Mouse (Mus musculus) c-Kit-positive CD71-positive TER-119-positive erythroid progenitor cells, embryonic 14.5 days (primary cell): ENCODE measurements around the gene Hmcn1.
A peak's percentile ranks its signal among the peaks of the same experiment; 100 is the strongest.

ENCODE experiments used
- DNase-seq: peaks from one replicate; pipeline ENCODE4 v3.0.0-alpha.2; 2013; ENCODE audit warnings: low spot score

Hmcn1 gene

DNA sequence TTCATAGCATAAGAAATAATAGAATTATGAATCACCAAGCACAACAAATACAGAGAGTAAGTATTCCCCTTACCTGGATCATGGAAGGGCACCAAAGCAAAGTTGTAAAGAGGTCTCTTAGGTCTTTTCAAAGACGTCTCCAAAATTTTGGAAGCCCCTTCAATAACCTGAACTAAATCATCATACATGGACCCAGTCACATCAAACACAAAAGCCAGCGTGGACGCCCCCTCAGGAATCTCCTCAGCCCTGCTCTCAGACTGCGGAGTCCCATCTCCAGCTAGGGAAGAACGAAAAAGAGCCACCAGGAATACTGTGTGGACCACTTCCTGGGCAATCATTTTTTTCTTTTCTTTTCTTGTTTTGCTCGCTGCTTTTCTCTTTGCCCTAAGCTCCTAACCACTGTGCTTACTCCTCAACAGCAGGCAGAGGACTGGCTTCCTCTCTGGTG lies 499 bp downstream of the Hmcn1 start:
- DNase-seq = no peak

DNA sequence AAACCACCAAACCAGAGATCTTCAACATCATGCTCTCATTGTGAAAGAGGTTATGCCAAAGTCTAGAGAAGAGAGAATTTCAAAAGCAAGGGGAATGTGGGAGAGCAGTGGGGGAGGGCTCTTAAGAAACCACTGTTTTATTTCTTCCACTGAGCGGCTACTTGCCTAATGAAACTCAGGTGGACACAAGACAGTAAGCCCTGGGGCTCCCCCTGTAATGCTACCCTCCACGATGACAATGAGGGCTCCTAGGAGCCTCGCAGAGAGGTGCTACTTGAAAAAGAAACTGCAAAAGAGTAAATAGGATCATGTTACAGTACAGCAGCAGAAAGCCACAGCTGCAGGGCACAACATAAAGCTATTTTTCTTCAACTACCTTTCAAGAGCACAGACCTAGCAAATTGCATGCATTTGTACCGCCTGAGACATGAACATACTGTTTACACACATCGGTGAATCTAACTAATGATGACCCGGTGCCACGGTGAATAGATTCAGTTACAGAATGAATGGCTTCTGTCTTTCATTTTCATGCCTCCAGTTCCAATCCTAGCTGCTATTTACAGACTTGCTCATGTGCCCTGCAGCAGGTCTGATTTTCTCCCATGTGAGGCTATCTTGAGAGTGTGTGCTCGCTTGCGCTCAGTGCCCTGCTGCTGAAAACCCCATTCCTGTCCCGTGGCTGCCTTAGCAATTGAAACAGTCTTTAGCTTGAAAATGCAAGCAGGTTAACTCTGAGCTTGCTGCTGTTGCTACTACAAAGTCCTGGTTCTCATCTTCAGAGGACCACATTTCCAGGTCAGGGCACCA lies 1.3 kb downstream of the Hmcn1 start:
- DNase-seq = no peak

DNA sequence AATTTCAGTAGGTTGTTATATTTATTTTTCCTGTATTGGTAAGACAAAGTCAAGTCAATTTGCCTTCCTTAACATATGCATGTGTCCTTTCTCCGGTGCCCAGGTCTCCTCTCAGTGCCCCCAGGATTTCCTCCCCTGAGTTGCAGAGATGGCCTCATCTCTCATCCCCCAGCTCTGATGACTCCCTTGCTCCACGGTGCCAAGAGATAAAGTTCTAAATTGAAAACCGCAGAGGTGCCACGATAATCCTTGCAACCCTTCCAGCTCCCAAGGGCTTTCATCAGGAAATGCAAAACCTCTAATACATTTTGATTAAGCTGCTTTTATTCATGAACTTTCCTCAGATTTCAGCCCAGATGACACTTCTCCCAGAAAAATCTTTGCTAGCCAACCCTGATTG lies 8.3 kb downstream of the Hmcn1 start:
- no peak for DNase-seq

DNA sequence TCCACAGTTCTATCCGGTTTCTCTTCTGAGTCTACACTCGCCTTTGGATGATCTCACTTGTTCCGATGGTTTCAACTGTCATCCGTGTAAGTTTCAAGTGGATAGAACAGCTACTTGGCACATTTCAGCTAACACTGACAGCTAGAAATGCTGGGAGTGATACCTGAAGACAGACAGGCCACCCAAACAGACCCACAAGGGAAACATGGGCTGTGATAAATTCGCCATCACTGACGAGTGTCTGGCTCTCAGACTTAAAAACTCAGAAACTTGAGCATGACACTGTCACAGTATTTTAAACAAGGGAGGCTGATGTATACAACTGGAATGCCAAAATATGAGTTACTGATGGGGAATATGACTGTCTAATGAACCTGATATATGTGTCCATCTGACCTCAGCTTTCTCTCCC lies 9.1 kb downstream of the Hmcn1 start:
- no peak for DNase-seq

DNA sequence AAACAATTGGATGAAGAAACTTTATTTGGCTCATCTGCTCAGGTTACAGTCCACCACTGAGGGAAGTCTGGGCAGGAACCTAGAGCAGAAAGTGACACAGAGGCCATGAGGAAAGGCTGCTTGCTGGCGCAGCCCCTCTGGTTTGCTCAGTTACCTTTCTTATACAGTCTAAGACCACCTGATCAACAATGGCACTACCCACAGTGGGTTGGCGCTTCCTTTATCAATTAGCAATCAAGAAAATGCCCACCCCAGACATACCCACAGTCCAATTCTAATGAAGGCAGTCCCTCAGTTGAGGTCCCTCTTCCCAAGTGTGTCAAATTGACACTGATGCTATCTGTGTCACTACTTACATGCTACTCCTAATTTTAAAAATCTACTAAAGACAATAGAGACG lies 14.6 kb downstream of the Hmcn1 start:
- DNase-seq = no peak

DNA sequence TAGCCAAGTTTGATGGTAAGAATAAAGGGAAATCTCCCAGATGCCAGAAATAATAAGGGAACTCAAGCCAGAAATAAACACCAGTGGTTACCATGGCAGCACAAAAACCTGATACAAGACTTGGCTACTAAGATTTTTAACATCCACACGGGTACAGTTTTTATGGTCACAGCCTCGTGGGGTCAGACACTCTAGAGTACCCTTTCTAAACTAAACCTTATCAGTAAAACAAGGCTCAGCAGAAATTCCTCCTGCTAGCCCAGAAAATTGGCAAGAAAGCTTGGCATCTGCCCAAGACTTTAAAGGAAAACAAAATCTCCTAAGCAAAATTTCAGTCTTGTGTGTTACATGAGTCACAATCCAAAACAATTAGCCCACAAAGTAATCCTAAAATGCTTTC lies 17.0 kb downstream of the Hmcn1 start:
- DNase-seq = no peak

DNA sequence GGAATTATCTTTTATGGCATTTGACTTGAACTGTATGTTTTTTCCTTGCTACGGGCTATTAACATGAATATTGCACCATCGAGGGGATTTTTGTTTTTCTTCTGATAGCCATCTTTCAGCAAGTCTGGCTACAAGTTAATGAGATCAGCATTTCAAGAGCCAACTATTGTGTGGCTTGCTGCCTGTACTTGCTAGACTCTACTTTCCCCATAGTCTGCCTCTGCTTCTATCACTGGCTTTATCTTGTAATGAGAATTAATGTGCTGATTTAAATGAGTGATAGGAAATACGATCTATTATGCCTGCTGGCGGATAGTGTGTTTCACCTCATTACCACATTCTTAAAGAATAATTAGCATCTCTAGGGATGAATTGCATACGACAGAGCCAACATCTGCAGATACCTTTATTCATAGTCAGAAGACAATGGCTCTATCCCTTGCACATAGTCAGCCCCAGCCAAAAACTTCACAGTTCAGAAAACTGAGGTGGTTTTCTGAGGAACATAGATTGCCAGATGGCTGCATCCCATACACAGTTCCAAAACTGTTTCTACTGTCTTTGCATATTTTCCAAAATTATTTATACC lies 33.7 kb downstream of the Hmcn1 start:
- no peak for DNase-seq

DNA sequence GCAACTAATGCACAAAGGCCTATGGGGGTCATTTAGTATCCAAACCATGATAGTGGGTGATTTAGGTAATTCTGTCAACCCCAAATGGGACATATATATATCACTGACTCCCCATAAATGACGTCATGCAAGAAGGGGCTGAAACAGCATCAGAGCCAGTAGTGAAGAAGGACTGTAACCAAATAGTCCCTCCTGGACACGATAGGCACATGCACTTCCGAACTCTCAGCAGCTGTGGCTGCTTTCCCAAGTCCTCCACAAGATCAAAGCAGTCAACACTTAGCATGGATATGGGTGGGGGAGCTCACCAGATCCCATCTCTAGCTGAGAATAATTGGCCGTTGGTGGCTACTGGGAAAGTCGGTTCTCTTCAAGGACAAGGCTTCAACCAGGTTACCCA lies 42.2 kb downstream of the Hmcn1 start:
- no peak for DNase-seq

DNA sequence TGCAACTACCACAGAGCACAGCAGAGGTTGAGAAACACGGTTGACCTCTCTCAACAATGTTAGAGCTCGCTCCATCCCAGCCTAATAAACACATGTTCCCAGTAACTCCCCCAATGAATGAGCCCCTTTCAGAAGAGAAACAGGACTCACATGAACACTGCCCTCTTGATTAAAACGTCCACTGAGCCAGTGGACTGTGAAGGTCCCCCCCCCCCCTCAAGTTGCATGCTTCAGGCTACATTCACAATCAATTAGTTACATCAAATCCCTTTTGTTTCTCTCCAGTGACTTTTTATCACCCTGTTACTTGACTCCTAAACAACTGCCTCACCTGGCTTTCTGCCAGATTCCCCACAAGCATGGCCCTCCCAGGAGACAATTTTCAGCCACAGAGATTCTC lies 43.2 kb downstream of the Hmcn1 start:
- DNase-seq = no peak

DNA sequence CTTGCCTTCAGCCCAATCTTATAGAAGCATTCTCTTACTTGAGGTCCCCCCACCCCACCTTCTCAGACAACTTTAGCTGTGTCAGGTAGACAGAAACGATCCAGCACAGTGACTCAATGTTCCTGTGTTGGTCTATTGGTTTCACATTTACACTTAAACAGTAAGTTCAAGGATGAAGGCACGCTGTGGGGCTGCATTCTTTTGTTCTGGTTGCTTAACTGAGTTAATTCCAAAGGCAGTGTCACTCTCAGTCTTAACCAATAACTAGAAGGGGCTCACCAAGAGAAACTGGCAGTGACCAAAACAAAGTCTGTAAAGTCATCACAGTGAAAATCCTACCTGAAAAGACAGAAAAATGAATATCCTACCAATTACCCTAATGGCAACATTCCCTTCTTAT lies 44.3 kb downstream of the Hmcn1 start:
- DNase-seq = no peak

DNA sequence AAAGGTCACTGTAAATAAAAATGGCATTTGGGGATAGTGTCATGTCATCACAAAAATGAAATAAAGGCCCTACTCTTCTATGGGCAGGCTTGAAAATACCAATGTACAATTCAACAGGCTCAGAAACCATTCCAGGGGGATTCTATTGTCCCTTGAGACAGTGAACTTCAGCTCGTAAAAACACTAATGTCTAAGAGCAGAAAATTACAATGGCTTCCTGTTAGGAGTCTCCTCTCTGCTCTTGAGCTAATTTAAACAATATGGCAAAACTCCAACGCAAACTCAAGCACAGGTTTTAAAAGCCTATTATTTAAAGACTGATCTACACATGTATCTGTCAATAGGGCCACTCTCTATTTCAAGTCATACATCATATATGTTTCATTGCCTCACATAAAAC lies 49.6 kb downstream of the Hmcn1 start:
- no peak for DNase-seq

DNA sequence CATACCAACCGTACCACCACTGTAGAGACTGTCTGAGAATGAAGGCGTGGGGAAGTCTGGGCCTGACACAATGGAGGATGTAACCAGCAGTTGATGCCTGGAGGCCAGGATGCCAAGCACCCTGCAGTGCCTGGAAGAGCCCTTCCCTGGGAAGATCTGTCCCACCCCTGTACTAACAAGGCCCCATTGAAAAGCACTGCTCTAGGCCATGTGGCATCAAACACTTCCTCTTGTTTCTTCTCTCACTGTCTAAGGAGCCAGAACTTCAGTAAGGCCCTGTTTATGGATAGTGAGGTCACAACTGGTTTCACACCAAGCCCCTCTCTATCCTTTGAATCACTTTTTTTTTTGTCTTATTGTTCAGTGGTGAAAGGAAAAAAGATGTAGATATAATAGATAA lies 51.1 kb downstream of the Hmcn1 start:
- DNase-seq = no peak

DNA sequence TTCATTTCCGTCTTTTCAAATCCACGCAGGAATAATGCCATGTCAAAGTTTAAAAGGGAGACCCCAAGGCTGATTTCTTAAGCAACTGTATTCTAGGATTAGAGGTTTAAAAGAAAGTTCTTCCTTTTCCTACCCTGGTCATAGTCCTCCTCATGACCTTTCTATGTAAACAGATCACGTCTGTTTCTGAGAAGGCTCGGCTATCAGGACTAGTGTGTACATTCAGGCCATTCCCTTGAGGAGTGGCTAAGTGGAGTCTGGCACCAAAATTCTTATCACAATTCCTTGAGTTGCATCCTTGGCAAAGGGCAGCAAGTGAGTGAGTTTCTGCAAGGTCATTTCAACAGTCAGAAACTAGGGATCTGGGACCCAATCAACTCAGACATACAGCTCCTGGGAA lies 56.4 kb downstream of the Hmcn1 start:
- no peak for DNase-seq

DNA sequence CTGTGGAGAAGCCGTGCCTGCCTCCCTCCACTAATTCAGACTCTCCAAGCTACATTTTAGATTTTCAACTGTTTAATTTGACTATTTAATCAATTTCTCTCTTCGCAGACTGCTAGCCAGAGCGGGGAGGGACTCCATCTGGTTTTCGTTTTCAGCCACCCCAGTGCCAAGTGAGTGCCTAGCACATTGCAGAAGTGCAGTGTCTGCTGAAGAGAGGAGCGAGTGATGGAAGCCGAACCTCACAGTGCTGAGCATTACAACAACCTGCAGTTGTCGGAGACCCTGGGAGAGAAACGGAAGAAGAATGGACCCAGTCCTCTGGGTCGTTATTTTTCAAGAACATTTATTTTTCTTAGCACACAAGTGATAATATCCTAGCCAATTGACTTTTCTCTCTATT lies 59.6 kb downstream of the Hmcn1 start:
- no peak for DNase-seq

DNA sequence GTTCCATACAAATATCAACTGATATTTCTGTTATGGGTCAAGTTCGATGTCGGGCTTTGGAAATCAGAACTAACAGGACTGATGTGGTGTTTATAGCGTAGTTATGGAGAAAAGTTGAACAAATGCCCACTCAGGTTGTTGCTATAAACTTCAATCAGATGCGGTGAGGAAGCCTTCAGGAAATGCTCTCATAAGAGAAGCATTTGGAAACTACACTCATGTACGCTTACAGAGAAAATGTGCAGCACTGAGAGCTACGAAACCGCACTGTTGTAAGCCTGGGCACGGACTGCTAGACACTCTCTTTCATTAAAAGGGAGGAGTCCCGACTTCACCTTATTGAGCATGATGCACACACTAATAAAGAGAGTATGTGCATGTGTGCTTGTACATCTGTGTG lies 72.4 kb downstream of the Hmcn1 start:
- no peak for DNase-seq

DNA sequence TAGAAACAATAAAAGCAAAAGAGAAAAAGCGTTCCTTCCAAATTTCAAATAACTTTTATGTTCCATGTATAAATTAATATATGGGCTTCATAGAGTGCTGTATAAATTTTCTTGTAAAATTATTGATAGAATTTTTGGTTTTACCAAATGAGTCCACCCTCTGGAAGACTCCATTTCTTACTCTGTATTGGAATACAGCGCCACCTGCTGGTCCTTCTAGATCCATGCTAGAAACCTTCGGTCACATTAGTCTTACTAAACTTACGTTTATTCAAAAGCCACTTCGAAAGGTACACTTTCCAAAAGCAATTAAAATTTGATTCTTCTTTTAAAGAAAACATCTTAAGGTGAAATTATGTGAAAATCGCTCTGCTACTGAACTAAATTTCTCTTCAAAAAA lies 73.0 kb downstream of the Hmcn1 start:
- DNase-seq = peak; percentile 32

DNA sequence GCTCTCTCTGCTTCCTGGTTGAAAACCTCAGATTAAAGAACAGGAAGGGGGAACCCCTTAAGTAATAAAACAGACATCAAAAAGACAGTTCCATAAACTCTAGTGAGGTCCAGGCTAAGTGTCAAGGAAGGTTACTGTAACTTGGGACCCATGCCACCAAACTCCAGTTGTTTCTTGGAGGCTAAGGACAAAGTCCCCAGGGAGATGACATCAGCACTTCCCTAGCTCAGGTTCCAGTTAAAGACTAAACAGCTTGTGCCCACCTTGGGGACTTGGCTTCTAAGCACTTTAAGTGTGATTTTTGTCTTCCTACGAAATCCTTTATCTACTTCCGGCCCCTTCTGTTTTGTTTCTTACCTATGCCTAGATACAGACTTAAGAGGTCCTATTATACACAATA lies 78.3 kb downstream of the Hmcn1 start:
- DNase-seq = no peak

DNA sequence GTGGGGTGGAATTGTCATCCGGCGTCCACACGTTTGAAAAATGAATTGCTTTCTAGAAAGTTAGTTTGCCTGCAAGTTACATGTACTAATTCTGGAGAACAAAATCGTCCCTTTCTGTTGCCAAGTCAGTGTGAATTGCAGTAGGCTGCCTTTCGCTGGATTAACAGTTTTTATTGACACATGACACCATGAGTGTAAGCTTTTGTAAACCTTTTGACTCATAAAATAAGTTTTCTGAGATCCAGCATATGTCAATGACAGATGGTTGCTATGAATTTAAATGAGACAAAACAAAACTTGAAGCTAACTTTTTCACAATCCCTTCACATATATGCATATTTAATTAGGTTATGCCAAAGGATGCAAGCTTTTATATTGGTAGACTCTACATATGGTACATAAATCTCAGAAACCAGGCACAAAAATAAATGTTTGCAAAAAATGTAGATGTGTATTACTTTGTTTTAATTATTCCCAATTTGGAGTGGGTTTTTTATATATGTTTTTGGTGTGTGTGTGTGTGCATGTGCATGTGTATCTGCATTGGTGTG lies 79.6 kb downstream of the Hmcn1 start:
- DNase-seq = no peak

DNA sequence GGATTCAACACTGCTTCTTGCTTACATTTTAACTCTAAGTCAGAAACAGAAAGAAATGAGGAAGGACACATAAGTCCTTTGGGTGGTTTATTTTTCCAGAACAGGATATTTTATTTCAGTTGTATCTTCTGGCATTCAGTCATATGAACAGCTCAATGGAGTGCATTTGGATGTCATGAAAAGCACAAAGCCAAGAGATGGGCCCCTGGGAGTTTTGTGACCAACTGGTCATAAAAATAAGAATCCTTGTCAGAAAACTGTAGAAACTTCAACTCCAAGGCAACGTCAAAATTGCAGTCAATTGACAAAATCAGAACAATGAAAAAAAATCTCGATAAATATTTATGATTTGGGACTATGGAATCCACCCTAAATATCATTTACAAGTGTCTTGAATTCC lies 83.6 kb downstream of the Hmcn1 start:
- DNase-seq = no peak

DNA sequence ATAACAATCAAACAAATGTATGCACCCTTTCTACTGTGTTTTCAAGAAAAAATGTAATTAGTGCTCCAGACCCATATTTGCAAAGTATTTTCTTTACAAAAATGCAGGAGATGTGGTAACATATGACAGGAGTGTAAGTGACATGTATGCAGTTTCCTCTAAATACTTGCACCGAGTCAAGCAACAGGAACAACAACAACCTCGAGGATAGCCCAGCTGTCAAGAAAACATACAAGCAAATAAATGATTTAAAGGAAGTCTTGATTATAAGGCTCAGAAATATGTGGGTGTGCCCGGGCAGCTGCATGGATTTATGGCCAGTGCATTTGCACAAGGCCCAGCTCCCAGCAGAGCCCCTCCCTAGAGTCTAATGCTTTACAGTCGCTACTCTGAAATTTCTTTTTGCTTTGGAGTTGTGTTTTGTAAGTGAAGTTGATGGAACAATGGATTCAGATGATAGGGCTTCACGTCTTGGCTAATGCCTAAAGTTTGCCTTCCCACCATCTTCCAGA lies 99.5 kb downstream of the Hmcn1 start:
- DNase-seq = no peak

DNA sequence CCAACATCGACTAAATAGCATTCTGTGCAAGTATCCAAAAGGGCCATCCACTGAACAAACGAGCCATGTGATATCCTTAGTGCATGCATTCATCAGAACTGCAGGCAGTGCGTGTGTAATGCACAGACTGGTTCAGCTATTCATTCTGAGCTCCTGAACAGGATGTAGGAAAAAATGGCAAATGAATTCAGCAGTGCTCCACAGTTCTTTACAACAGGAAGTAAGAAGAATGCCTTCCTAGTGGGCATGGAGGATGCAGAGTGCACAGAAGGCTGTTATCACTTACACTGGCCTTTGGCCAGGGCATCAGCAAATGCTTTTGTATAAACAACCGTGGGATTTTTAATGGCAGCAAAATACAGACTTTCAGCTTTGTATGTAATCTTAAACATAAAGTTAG lies 103.2 kb downstream of the Hmcn1 start:
- DNase-seq = no peak

DNA sequence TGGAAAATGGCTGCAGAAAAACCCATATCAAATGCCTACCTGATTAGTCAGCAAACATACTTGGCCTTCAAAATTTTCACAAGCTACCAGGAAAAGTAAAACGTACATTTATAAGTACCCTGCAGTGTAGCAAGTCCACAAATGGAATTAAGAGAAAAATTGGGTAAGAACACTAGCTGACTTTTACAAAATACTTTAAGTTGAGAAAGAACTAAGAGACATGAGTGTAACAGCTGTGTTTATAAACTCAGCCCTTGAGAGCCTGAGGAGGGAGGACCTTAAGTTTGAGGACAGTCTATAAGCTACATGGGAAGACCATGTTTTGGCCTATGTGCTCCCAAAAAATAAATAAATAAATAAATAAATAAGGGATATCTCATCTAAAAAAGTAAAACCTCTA lies 107.0 kb downstream of the Hmcn1 start:
- DNase-seq = no peak

DNA sequence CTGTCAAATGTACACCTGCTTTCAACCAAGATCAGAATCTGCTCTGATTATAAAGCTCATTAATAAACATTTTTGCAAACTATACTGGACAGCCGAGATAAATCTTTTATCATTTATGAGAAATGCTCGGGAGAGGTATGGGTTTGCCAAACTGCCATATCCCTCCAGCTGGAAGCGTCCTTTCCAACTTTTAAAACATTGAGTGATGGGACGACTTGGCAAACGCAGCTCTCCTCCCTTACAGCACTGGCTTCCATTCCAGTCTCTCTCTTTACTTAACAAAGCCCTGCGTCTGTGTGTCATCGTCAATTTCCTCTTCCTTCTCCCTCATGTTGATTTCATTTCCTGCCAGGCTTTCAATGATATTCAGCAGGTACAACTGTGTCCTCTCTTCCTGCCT lies 114.8 kb downstream of the Hmcn1 start:
- no peak for DNase-seq

DNA sequence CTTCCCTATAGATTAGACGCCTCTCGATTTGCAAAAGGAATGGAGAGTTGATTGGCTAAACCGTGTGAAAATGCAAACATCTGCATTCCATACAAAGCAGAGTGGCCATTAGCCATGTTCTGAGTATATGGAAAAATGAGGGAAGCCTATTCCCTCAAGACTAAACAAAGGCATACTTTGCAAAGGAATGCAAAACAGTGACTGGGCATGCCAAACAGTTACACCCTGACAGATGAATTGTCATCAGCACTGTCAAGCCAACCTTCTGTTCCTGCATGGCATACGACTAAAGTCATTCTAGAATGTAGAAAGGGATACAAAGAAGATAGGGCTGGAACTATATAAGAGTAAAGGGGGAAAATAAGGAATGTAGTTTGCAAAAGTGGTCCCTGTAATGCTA lies 115.3 kb downstream of the Hmcn1 start:
- DNase-seq = no peak
